In the genomic region with DNA sequence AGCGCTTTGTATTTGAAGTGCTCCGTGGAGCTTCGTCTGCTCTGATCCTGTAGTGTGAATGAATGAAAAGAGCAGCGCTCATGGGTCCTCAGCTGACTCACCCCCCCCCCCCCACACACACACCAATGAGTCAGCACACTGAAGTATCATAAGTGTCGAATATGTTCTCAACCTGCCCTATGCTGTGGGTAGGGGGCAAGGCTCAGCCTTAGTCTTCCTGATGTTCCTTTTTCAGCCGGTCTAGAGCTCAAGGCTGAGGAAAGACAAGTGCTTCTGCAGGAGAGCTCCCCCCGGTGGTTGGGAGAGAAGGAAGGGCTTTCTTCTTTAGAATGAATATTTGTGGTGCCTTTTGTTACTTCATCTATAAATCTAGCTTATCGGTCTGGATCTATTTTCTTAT, we compare ENCODE assay signal across 9 mouse cellular contexts. TPM values are rescaled to one million over a fixed set of nuclear protein-coding genes. Genes with fewer than 3 reads are reported as not detected.
DNase-seq lines count a peak whose midpoint lies in the region; ATAC-seq and TF ChIP-seq lines count a peak whose summit lies in the region.
"Had no signal": no experiment of that assay in that cellular context is flagged by ENCODE, and none has a peak within 500 bp of the region (broad histone marks: within the 10 kb centered on the region; RNA-seq: fewer than 3 reads in every experiment).

No protein-coding gene starts in this region.

- H3K27ac ChIP-seq in left cerebral cortex, adult 2 months = no peak overlapping the region
- H3K27ac ChIP-seq: embryonic facial prominence, embryonic 13.5 days had no signal

- H3K4me3 ChIP-seq in left cerebral cortex, adult 2 months = no peak overlapping the region

- intact Hi-C loops in left cerebral cortex, adult 2 months (cut with DNase I) = no loop called here

- TF ChIP-seq CTCF in left cerebral cortex, adult 2 months (IDR thresholded peaks at IDR 0.05) = peak; percentile 59

- no peak for ATAC-seq in monocyte, adult 5-6 weeks (replicated peaks; ENCODE audit: insufficient number of reproducible peaks, low FRiP score, low TSS enrichment, poor library complexity, severe bottlenecking)

- peak in 1 of 2 experiments; percentile 30 for DNase-seq in left cerebral cortex, adult 2 months (ENCODE audit: extremely low spot score in 1 of 2, low spot score in 2 of 2)
- DNase-seq in left cerebral cortex, adult 8-10 months (ENCODE audit: low spot score in 2 of 2) = no peak
- DNase-seq in R1 (ENCODE audit: low read depth, low spot score) = peak; percentile 42
- DNase-seq in embryo, embryonic 9.5 days (ENCODE audit: extremely low spot score) = peak; percentile 14
- DNase-seq in kidney, postnatal 4 days = peak; percentile 60 to 66
- peak; percentile 35 for DNase-seq in retina, postnatal 1 day
- no peak for DNase-seq in thymus, postnatal 14 days

RNA-seq across cellular contexts. Expression of gene Cftr, which starts 1.1 kb away (rescaled TPM):
- total RNA-seq in left cerebral cortex, adult 2 months (2021) = under 1 TPM; 0.41 to 0.61 TPM
- total RNA-seq in left cerebral cortex, adult 8-10 months (2022) = under 1 TPM; 0.56 to 0.96 (median 0.65) TPM
- 1.1 TPM in 1 of 3 replicates, not detected in the others for total RNA-seq in monocyte, adult 5-6 weeks (2017)

Comparison
In these comparisons a context has a peak if more than half of its experiments do, and no peak if none do; other contexts are left out.
1. DNase-seq: peak in R1 (single experiment), embryo, embryonic 9.5 days (single experiment), kidney, postnatal 4 days (2 of 2) and retina, postnatal 1 day (single experiment); none in left cerebral cortex, adult 8-10 months (0 of 2) and thymus, postnatal 14 days (single experiment).